In the genomic region with DNA sequence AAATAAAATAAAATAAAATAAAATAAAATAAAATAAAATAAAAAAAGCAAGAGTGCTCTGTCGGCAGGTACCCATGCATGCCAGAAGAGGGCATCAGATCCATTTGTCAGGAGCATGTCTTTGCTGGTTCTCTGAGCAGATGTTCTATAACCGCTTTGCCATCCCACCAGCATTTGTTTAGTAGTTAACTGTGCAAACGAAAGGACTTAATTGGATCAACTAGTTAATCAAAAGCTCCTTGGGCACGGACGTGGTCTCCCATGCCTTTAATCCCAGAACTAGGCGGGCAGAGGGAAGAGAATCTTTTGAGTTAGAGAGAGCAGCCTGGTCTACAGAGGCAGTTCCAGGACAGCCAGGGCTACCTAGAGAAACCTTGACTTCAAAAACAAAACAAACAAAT, we compare ENCODE assay signal across 8 mouse cellular contexts. TPM values are rescaled to one million over a fixed set of nuclear protein-coding genes. Genes with fewer than 3 reads are reported as not detected.
DNase-seq lines count a peak whose midpoint lies in the region; ATAC-seq and TF ChIP-seq lines count a peak whose summit lies in the region.

No protein-coding gene starts in this region.

- H3K4me1 ChIP-seq in forebrain, embryonic 10.5 days, result peaks cover 25% of the 10 kb centered on the region
- peaks cover 8% of the 10 kb centered on the region for H3K4me1 ChIP-seq in forebrain, embryonic 15.5 days
- H3K4me1 ChIP-seq in midbrain, postnatal 0 days (ENCODE audit: insufficient read depth, low read length), result no peaks in the 10 kb centered on the region

- peaks cover 77% of the 10 kb centered on the region for H3K27me3 ChIP-seq in forebrain, embryonic 10.5 days (ENCODE audit: poor library complexity, severe bottlenecking)
- peaks cover 85% of the 10 kb centered on the region for H3K27me3 ChIP-seq in forebrain, embryonic 15.5 days
- H3K27me3 ChIP-seq in midbrain, postnatal 0 days (ENCODE audit: insufficient read depth, low read length), result peaks cover 69% of the 10 kb centered on the region

- no peak overlapping the region for H3K4me2 ChIP-seq in forebrain, embryonic 15.5 days (replicated peaks)
- H3K4me2 ChIP-seq in midbrain, postnatal 0 days (ENCODE audit: low read depth, low read length, poor library complexity, severe bottlenecking), result no peak overlapping the region

- no peak overlapping the region for H3K27ac ChIP-seq in forebrain, embryonic 10.5 days
- H3K27ac ChIP-seq in forebrain, embryonic 15.5 days (replicated peaks), result no peak overlapping the region
- H3K27ac ChIP-seq in midbrain, postnatal 0 days (ENCODE audit: low read depth, low read length), result no peak overlapping the region

- no peak for TF ChIP-seq POLR2A in brain, embryonic 14.5 days (IDR thresholded peaks at IDR 0.05; ENCODE audit: borderline replicate concordance, extremely low read depth, insufficient read depth, insufficient read length, poor library complexity, severe bottlenecking)

- no peaks in the 10 kb centered on the region for H3K9me3 ChIP-seq in forebrain, embryonic 10.5 days
- no peaks in the 10 kb centered on the region for H3K9me3 ChIP-seq in forebrain, embryonic 15.5 days
- no peaks in the 10 kb centered on the region for H3K9me3 ChIP-seq in midbrain, postnatal 0 days (ENCODE audit: low read length)

- no peak overlapping the region for H3K9ac ChIP-seq in forebrain, embryonic 15.5 days (replicated peaks)
- no peak overlapping the region for H3K9ac ChIP-seq in midbrain, postnatal 0 days (replicated peaks; ENCODE audit: low read length, poor library complexity, severe bottlenecking)

- no peaks in the 10 kb centered on the region for H3K36me3 ChIP-seq in forebrain, embryonic 10.5 days (replicated peaks)
- no peaks in the 10 kb centered on the region for H3K36me3 ChIP-seq in forebrain, embryonic 15.5 days
- no peaks in the 10 kb centered on the region for H3K36me3 ChIP-seq in midbrain, postnatal 0 days (ENCODE audit: insufficient read depth, low read length)

- TF ChIP-seq CTCF in brain, embryonic 14.5 days (IDR thresholded peaks at IDR 0.05; ENCODE audit: borderline replicate concordance, extremely low read depth, insufficient read depth, insufficient read length), result peak; percentile 71
- peak; percentile 73 for TF ChIP-seq CTCF in midbrain, postnatal 0 days (IDR thresholded peaks at IDR 0.05)

- H3K4me3 ChIP-seq in forebrain, embryonic 10.5 days, result peak overlapping the region; percentile 56
- no peak overlapping the region for H3K4me3 ChIP-seq in forebrain, embryonic 15.5 days
- H3K4me3 ChIP-seq in midbrain, postnatal 0 days (ENCODE audit: low read depth, low read length), result no peak overlapping the region

- WGBS in forebrain, embryonic 10.5 days, result 2% methylated on average over 6 of the region's 6 CpGs
- 1% methylated on average over 6 of the region's 6 CpGs for WGBS in forebrain, embryonic 15.5 days
- 1% methylated on average over 6 of the region's 6 CpGs for WGBS in midbrain, postnatal 0 days

- peak; percentile 44 for DNase-seq in forebrain, embryonic 10.5 days (ENCODE audit: extremely low spot score, low spot score)
- DNase-seq in 416B (ENCODE audit: low read depth), result peak; percentile 56
- DNase-seq in brain, embryonic 14.5 days (ENCODE audit: low read depth), result peak; percentile 87
- peak; percentile 55 for DNase-seq in midbrain, postnatal 0 days (ENCODE audit: low spot score)
- no peak for DNase-seq in cerebellum, postnatal 36 days

- ATAC-seq in forebrain, embryonic 15.5 days (replicated peaks), result no peak
- peak; percentile 70 for ATAC-seq in inflammation-experienced regulatory T-cells, adult 6 months
- no peak for ATAC-seq in midbrain, postnatal 0 days (ENCODE audit: low FRiP score)
- ATAC-seq in granulocyte monocyte progenitor cell, adult 5-6 weeks (replicated peaks; ENCODE audit: poor library complexity, severe bottlenecking), result no peak

RNA-seq across cellular contexts. Expression of gene Fcgr1, which starts 33.4 kb away (rescaled TPM):
- polyA plus RNA-seq in forebrain, embryonic 10.5 days (2016; fragmentation: Nextera tagmentation; extraction: Ambion mirVana), result 0.84 and 1.3 TPM in 2 replicates
- polyA plus RNA-seq in forebrain, embryonic 15.5 days (2015; fragmentation: Nextera tagmentation; extraction: Ambion mirVana), result 0.97 and 1.4 TPM in 2 replicates
- polyA plus RNA-seq in brain, embryonic 14.5 days (2012; rRNA removed), result 1.4 and 1.8 TPM in 2 replicates
- under 1 TPM in 1 of 3 experiments, not detected in 2; 0.43 TPM for polyA plus RNA-seq in inflammation-experienced regulatory T-cells, adult 6 months (2017; shearing (Covaris generic))
- total RNA-seq in midbrain, postnatal 0 days (2014; rRNA removed), result 0.60 and 1.3 TPM in 2 replicates
- polyA plus RNA-seq in midbrain, postnatal 0 days (2015; fragmentation: Nextera tagmentation; extraction: Ambion mirVana), result 1.5 TPM in 2 replicates
- total RNA-seq in granulocyte monocyte progenitor cell, adult 5-6 weeks (2014; fragmentation: Nextera tagmentation), result not detected in 2 replicates
- total RNA-seq in granulocyte monocyte progenitor cell, adult 5-6 weeks (2017), result 0.04 and 4.6 TPM in 2 replicates

RNA-seq across cellular contexts. Expression of gene Hist2h2bb, which starts 57.6 kb away (rescaled TPM):
- 10.2 and 10.5 TPM in 2 replicates for polyA plus RNA-seq in forebrain, embryonic 10.5 days (2016; fragmentation: Nextera tagmentation; extraction: Ambion mirVana)
- polyA plus RNA-seq in forebrain, embryonic 15.5 days (2015; fragmentation: Nextera tagmentation; extraction: Ambion mirVana), result 7.1 and 9.9 TPM in 2 replicates
- polyA plus RNA-seq in brain, embryonic 14.5 days (2012; rRNA removed), result 9.3 and 14.5 TPM in 2 replicates
- 10 to 100 TPM in 2 of 3 experiments, 1 to 10 TPM in 1; 5.7 to 28.2 (median 20.9) TPM for polyA plus RNA-seq in inflammation-experienced regulatory T-cells, adult 6 months (2017; shearing (Covaris generic))
- 162 and 343 TPM in 2 replicates for total RNA-seq in midbrain, postnatal 0 days (2014; rRNA removed)
- polyA plus RNA-seq in midbrain, postnatal 0 days (2015; fragmentation: Nextera tagmentation; extraction: Ambion mirVana), result 1.0 and 1.7 TPM in 2 replicates
- 530 and 902 TPM in 2 replicates for total RNA-seq in granulocyte monocyte progenitor cell, adult 5-6 weeks (2014; fragmentation: Nextera tagmentation)
- total RNA-seq in granulocyte monocyte progenitor cell, adult 5-6 weeks (2017), result 6,305 and 6,740 TPM in 2 replicates

RNA-seq across cellular contexts. Expression of gene Hist2h3b, which starts 58.7 kb away (rescaled TPM):
- 48.0 and 48.8 TPM in 2 replicates for polyA plus RNA-seq in forebrain, embryonic 10.5 days (2016; fragmentation: Nextera tagmentation; extraction: Ambion mirVana)
- polyA plus RNA-seq in forebrain, embryonic 15.5 days (2015; fragmentation: Nextera tagmentation; extraction: Ambion mirVana), result 42.5 and 47.6 TPM in 2 replicates
- 76.5 and 89.8 TPM in 2 replicates for polyA plus RNA-seq in brain, embryonic 14.5 days (2012; rRNA removed)
- polyA plus RNA-seq in inflammation-experienced regulatory T-cells, adult 6 months (2017; shearing (Covaris generic)), result 10 to 100 TPM in 1 of 3 experiments, 1 to 10 TPM in 2; 4.8 to 44.5 (median 9.0) TPM
- total RNA-seq in midbrain, postnatal 0 days (2014; rRNA removed), result 684 and 1,135 TPM in 2 replicates
- 6.2 and 8.3 TPM in 2 replicates for polyA plus RNA-seq in midbrain, postnatal 0 days (2015; fragmentation: Nextera tagmentation; extraction: Ambion mirVana)
- total RNA-seq in granulocyte monocyte progenitor cell, adult 5-6 weeks (2014; fragmentation: Nextera tagmentation), result 61.4 and 193 TPM in 2 replicates
- total RNA-seq in granulocyte monocyte progenitor cell, adult 5-6 weeks (2017), result 408 and 566 TPM in 2 replicates

Comparison
In these comparisons a context has a peak if more than half of its experiments do, and no peak if none do; other contexts are left out.
1. DNase-seq: peak in forebrain, embryonic 10.5 days (single experiment), 416B (single experiment), brain, embryonic 14.5 days (single experiment) and midbrain, postnatal 0 days (single experiment); none in cerebellum, postnatal 36 days (0 of 2).